Mouse (Mus musculus) urinary bladder, postnatal 4 days (tissue): ENCODE measurements around the gene Il12rb1.
"Not testable (repeated sequence)": the region's sequence is repeated elsewhere in the genome, so short reads cannot be mapped to it uniquely, and the experiment has no call there.

ENCODE experiments used
- DNase-seq, 2 experiments: peaks; one replicate each; pipeline ENCODE4 v3.0.0; 2021 to 2022; ENCODE audit warnings: low spot score in 2 of 2

The Il12rb1 gene

GRCm38 (mm10) chr8:70800648-70801047, 7.6 kb upstream of the Il12rb1 start:
- no peak for DNase-seq

- no peak for DNase-seq
Measured at GRCm38 (mm10) chr8:70801156-70801555, 7.1 kb upstream of the Il12rb1 start.

- no peak for DNase-seq
Measured at GRCm38 (mm10) chr8:70801830-70802229, 6.4 kb upstream of the Il12rb1 start.

- no peak for DNase-seq
Measured at GRCm38 (mm10) chr8:70802786-70803510, 5.3 kb upstream of the Il12rb1 start.

GRCm38 (mm10) chr8:70803761-70804480, 4.3 kb upstream of the Il12rb1 start:
- peak in 1 of 2 experiments; percentile 47 for DNase-seq

- peak; percentile 80 to 89 for DNase-seq
Measured at GRCm38 (mm10) chr8:70804481-70805206, 3.6 kb upstream of the Il12rb1 start, which contains the start of gene Mast3. Mast3 (minus strand) TSS chr8:70805054.

- DNase-seq, result no peak
Measured at GRCm38 (mm10) chr8:70806541-70806940, 1.7 kb upstream of the Il12rb1 start.

GRCm38 (mm10) chr8:70807304-70807703, 945 bp upstream of the Il12rb1 start:
- no peak for DNase-seq

GRCm38 (mm10) chr8:70808955-70809701, 879 bp downstream of the Il12rb1 start:
- DNase-seq, result no peak

- no peak for DNase-seq
Measured at GRCm38 (mm10) chr8:70810962-70811680, 2.9 kb downstream of the Il12rb1 start.

- DNase-seq, result no peak
Measured at GRCm38 (mm10) chr8:70812055-70812454, 3.8 kb downstream of the Il12rb1 start.

GRCm38 (mm10) chr8:70812885-70813284, 4.6 kb downstream of the Il12rb1 start:
- DNase-seq, result no peak

- DNase-seq, result no peak
Measured at GRCm38 (mm10) chr8:70816679-70817078, 8.4 kb downstream of the Il12rb1 start.

- peak; percentile 44 to 74 for DNase-seq
Measured at GRCm38 (mm10) chr8:70820101-70820935, 12.1 kb downstream of the Il12rb1 start.

GRCm38 (mm10) chr8:70821399-70821962, 13.2 kb downstream of the Il12rb1 start:
- DNase-seq, result peak; percentile 54 to 77

GRCm38 (mm10) chr8:70821992-70822391, 13.7 kb downstream of the Il12rb1 start:
- no peak for DNase-seq

- not testable (repeated sequence) for DNase-seq
Measured at GRCm38 (mm10) chr8:70822594-70822993, 14.3 kb downstream of the Il12rb1 start.

- DNase-seq, result no peak
Measured at GRCm38 (mm10) chr8:70823802-70824201, 15.6 kb downstream of the Il12rb1 start.

- no peak for DNase-seq
Measured at GRCm38 (mm10) chr8:70825816-70826215, 17.6 kb downstream of the Il12rb1 start.

- no peak for DNase-seq
Measured at GRCm38 (mm10) chr8:70827010-70827409, 18.8 kb downstream of the Il12rb1 start.
